Mouse (Mus musculus): Measurements from ENCODE around the gene Kcng4. TPM values are rescaled to one million over a fixed set of nuclear protein-coding genes. Genes with fewer than 3 reads are reported as not detected.

Kcng4 gene
- polyA plus RNA-seq, 1 experiment from 2014 or later: 0.13 TPM

DNA sequence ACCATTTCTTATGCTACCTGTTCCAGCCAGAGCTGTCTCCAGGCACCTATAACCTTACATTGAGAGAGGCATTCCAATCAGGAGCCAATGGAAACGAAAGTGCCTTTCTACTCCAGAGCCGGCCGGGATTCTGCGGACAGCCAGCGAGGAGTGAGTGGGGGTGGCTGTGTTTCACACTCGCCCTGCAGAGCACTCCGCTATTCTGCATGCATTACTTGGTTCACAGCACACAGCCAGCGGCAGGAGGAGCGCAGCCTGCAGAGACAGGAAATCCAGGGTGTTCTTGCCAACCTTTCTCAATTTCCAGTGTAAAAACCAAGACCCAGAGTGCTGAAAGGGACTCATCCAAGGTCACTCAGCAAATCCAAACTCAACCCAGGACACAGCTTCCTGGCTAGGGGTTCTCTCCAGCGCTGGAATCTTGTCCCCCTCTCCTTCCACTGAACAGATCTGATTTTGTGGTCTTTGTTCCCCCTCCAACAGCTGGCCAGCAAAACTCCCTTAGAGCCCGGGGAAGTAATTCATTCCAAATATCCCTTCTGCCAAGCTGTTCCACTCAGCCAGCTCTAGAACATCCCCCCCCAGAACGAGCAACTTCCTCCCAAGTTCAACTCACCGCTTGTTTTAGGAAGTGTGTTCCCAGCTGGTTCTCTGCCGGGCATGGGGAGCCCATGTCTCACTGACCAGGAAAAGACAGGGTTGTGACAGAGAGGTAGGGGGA, 704 bp downstream of the Kcng4 start:
- H3K27me3 ChIP-seq (ENCODE audit: control insufficient read depth, insufficient read depth, low read depth, low read length): peaks cover 26% of the 10 kb centered on the region
- H3K27ac ChIP-seq (ENCODE audit: low read length): no peak overlapping the region
- 0 out of 2 replicates have a peak, but pooled peaks have one; percentile 15 for ATAC-seq (ENCODE audit: low read depth)
- H3K4me2 ChIP-seq (ENCODE audit: low read depth, low read length): no peak overlapping the region
- no peak overlapping the region for H3K9ac ChIP-seq (ENCODE audit: low read length)
- WGBS: 24% methylated on average over 14 of the region's 14 CpGs
- H3K36me3 ChIP-seq (ENCODE audit: control insufficient read depth, insufficient read depth, low read length): no peaks in the 10 kb centered on the region
- peaks cover 4% of the 10 kb centered on the region for H3K4me1 ChIP-seq (replicated peaks; ENCODE audit: control insufficient read depth, insufficient read depth, low read length)
- H3K9me3 ChIP-seq (ENCODE audit: control insufficient read depth, low read length): no peaks in the 10 kb centered on the region
- H3K4me3 ChIP-seq (ENCODE audit: low read length): no peak overlapping the region

DNA sequence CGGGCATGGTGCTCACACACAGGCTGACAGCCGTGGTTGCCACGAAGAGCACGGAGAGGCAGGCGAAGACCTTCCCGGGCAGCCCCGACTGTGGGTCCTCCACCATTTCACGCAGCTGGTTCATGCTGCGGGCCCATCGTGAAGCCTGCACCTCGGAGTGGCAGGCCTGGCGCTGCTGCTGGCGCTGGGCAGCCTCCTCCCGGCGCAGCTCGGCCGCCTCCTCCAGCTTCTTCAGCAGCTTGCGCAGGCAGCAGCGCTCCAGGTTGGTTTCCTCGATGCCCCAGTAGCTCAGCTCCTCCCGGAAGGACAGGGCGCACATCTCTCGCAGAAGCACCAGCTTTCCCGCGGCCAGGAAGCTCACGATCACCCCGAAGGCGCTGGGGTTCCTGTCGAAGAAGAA, 2.6 kb downstream of the Kcng4 start:
- Histone ChIP-seq H3K9ac (ENCODE audit: low read length) (no peak overlapping the region), H3K4me1 (replicated peaks; ENCODE audit: control insufficient read depth, insufficient read depth, low read length) (peaks cover 4% of the 10 kb centered on the region), H3K27ac (ENCODE audit: low read length) (no peak overlapping the region), H3K36me3 (ENCODE audit: control insufficient read depth, insufficient read depth, low read length) (no peaks in the 10 kb centered on the region), H3K4me3 (ENCODE audit: low read length) (no peak overlapping the region), H3K4me2 (ENCODE audit: low read depth, low read length) (no peak overlapping the region), H3K27me3 (ENCODE audit: control insufficient read depth, insufficient read depth, low read depth, low read length) (peaks cover 26% of the 10 kb centered on the region), H3K9me3 (ENCODE audit: control insufficient read depth, low read length) (no peaks in the 10 kb centered on the region)
- 36% methylated on average over 29 of the region's 29 CpGs for WGBS
- ATAC-seq (ENCODE audit: low read depth): no peak

DNA sequence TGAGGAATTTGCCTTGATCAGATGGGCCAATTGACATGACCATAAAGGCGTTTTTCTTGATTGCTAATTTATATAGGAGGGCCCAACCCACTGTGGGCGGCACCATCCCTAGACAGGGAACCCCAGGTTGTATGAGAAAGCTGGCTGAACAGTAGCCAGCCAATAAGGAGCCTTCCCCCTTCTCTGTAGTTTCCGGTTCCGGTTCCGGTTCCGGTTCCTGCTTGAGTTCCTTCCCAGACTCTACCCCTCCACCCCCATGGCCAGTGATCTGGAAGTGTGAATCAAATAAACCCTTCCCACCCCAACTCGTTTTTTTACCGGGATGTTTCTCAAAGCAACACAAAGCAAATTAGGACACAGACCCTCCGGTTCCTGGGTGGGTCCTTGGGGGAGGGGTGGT, 3.2 kb downstream of the Kcng4 start:
- ATAC-seq (ENCODE audit: low read depth): no peak
- WGBS: 80% methylated on average over 9 of the region's 9 CpGs
- Histone ChIP-seq H3K4me3 (ENCODE audit: low read length) (no peak overlapping the region), H3K9me3 (ENCODE audit: control insufficient read depth, low read length) (no peaks in the 10 kb centered on the region), H3K27me3 (ENCODE audit: control insufficient read depth, insufficient read depth, low read depth, low read length) (peaks cover 26% of the 10 kb centered on the region), H3K4me2 (ENCODE audit: low read depth, low read length) (no peak overlapping the region), H3K36me3 (ENCODE audit: control insufficient read depth, insufficient read depth, low read length) (no peaks in the 10 kb centered on the region), H3K27ac (ENCODE audit: low read length) (no peak overlapping the region), H3K4me1 (replicated peaks; ENCODE audit: control insufficient read depth, insufficient read depth, low read length) (peaks cover 4% of the 10 kb centered on the region), H3K9ac (ENCODE audit: low read length) (no peak overlapping the region)

DNA sequence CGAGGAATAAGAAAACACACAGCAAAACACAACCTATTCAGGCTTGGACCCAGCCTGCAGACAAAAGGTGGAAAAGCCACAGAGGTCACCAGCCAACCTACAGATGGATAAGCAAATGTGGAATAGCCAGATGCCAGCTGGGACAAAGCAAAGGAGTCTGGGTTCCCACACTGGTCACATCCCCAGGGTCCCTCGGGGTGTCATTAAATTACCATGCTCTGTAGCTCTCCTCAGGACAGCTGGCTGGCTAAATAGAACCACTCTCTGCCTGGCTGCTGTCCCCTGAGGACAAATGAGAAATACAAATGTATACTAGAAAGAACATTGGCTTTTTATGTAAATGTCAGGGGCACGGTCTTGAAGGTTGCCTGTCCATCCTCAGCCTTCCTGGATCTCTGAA, 4.6 kb downstream of the Kcng4 start:
- Histone ChIP-seq H3K4me2 (ENCODE audit: low read depth, low read length) (no peak overlapping the region), H3K4me3 (ENCODE audit: low read length) (no peak overlapping the region), H3K27me3 (ENCODE audit: control insufficient read depth, insufficient read depth, low read depth, low read length) (peaks cover 26% of the 10 kb centered on the region), H3K36me3 (ENCODE audit: control insufficient read depth, insufficient read depth, low read length) (no peaks in the 10 kb centered on the region), H3K9me3 (ENCODE audit: control insufficient read depth, low read length) (no peaks in the 10 kb centered on the region), H3K27ac (ENCODE audit: low read length) (no peak overlapping the region), H3K9ac (ENCODE audit: low read length) (no peak overlapping the region), H3K4me1 (replicated peaks; ENCODE audit: control insufficient read depth, insufficient read depth, low read length) (peaks cover 4% of the 10 kb centered on the region)
- WGBS: 48% methylated on average over 3 of the region's 3 CpGs
- ATAC-seq (ENCODE audit: low read depth): no peak

DNA sequence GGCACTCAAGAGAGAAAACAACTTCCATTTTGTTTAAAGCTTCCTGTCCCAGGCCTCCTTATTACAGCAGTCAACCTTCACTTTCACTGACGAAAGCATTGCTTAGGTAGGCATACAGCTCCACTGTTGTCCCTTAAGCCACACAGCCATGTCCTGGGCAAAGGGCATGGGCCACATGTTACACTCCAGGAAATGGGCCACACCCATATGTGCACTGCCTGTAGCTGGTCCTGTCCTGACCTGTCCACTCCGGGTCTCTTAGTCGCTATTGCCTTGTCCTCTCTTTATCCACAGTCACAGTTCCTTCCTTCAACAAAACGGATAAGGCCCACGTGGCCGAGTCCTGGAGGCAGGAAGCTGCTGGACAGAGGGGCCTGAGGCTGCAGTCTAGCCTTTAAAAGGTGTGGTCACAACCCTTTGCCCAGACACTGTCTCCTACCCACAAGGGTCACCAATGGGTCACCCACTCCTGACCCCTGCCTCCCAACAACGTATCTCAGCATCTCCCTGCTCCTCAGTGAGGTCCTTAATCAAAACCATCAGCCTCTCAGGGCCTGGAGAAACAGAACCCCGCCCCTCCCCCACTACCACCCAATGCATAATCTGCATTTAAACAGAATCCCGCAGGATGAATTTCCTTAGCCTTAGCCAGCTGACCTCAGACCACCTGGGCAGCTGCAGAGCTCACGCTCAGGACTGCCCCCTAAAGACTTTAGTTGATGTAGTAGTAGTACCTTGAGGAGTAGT, 7.7 kb downstream of the Kcng4 start:
- Histone ChIP-seq H3K4me1 (replicated peaks; ENCODE audit: control insufficient read depth, insufficient read depth, low read length) (no peaks in the 10 kb centered on the region), H3K27ac (ENCODE audit: low read length) (no peak overlapping the region), H3K36me3 (ENCODE audit: control insufficient read depth, insufficient read depth, low read length) (no peaks in the 10 kb centered on the region), H3K9ac (ENCODE audit: low read length) (no peak overlapping the region), H3K9me3 (ENCODE audit: control insufficient read depth, low read length) (no peaks in the 10 kb centered on the region), H3K4me3 (ENCODE audit: low read length) (no peak overlapping the region), H3K27me3 (ENCODE audit: control insufficient read depth, insufficient read depth, low read depth, low read length) (peaks cover 13% of the 10 kb centered on the region), H3K4me2 (ENCODE audit: low read depth, low read length) (no peak overlapping the region)
- ATAC-seq (ENCODE audit: low read depth): peak; percentile 31; the same call in 1 of the 2 replicates
- WGBS: 33% methylated on average over 10 of the region's 10 CpGs

DNA sequence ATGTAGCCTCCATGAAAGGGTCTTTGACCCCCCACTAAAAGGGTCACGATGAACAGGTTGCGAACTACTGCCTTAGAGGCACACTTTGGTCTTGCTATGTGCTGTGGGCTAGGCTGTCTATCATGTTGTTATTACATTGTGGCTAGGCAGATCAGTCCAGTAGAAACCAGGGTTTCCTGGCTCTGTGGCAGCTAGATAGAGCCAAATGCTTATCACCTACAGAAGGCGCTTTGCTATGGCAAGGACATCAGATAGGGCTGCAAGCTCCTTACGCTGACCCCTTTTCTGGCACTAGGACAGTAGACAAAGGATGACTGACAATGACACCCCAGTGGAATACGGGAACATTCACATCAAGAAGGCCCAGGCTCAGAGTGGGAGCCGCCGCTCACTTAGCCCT, 8.3 kb downstream of the Kcng4 start:
- no peak overlapping the region for H3K4me3 ChIP-seq (ENCODE audit: low read length)
- no peaks in the 10 kb centered on the region for H3K4me1 ChIP-seq (replicated peaks; ENCODE audit: control insufficient read depth, insufficient read depth, low read length)
- no peak overlapping the region for H3K27ac ChIP-seq (ENCODE audit: low read length)
- H3K9me3 ChIP-seq (ENCODE audit: control insufficient read depth, low read length): no peaks in the 10 kb centered on the region
- peaks cover 7% of the 10 kb centered on the region; the same call in 1 of the 2 replicates for H3K27me3 ChIP-seq (ENCODE audit: control insufficient read depth, insufficient read depth, low read depth, low read length)
- no peak overlapping the region for H3K4me2 ChIP-seq (ENCODE audit: low read depth, low read length)
- H3K36me3 ChIP-seq (ENCODE audit: control insufficient read depth, insufficient read depth, low read length): no peaks in the 10 kb centered on the region
- WGBS: 88% methylated on average over 7 of the region's 7 CpGs
- H3K9ac ChIP-seq (ENCODE audit: low read length): no peak overlapping the region
- ATAC-seq (ENCODE audit: low read depth): no peak

DNA sequence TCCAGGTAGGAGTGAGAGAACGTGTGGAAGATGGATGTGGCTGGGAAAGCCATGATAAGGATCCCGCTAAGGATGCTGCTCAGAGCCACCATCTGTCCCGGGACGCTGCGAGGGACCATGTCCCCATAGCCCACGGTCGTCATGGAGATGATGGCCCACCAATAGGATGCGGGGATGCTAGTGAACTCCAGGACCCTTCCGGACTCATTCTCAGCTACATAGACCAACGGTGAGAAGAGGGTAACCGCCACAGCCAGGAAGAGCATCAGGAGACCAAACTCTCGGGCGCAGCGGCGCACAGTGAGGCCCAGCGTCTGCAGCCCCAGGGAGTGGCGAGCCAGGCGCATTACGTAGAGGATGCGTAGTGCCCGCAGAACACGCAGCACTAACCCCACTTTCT, 9.7 kb downstream of the Kcng4 start:
- no peaks in the 10 kb centered on the region for H3K36me3 ChIP-seq (ENCODE audit: control insufficient read depth, insufficient read depth, low read length)
- no peaks in the 10 kb centered on the region for H3K27me3 ChIP-seq (ENCODE audit: control insufficient read depth, insufficient read depth, low read depth, low read length)
- no peak overlapping the region for H3K27ac ChIP-seq (ENCODE audit: low read length)
- H3K9me3 ChIP-seq (ENCODE audit: control insufficient read depth, low read length): no peaks in the 10 kb centered on the region
- no peak overlapping the region for H3K9ac ChIP-seq (ENCODE audit: low read length)
- H3K4me2 ChIP-seq (ENCODE audit: low read depth, low read length): no peak overlapping the region
- no peak overlapping the region for H3K4me3 ChIP-seq (ENCODE audit: low read length)
- no peak for ATAC-seq (ENCODE audit: low read depth)
- H3K4me1 ChIP-seq (replicated peaks; ENCODE audit: control insufficient read depth, insufficient read depth, low read length): no peaks in the 10 kb centered on the region
- 73% methylated on average over 22 of the region's 22 CpGs for WGBS

DNA sequence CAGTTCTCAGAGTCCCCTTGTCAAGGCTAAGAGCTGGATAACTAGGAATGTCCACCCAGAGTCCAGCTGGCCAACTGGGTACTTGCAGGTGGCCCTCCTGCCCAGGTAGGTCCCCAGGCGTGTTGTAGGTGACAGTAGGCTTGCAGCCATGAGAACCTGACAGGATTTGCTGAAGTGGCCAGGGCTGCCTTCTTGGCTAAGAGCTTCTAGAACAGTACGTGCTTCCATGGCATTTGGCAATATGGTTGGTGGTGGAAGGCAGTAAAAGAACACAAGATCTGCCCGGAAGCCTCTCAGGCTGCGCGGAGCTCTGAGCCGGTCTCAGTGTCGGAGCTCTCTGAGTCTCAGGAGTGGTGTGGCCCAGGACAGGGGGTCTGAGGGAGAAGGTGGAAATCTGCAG, 10.6 kb downstream of the Kcng4 start:
- Histone ChIP-seq H3K9me3 (ENCODE audit: control insufficient read depth, low read length) (no peaks in the 10 kb centered on the region), H3K27me3 (ENCODE audit: control insufficient read depth, insufficient read depth, low read depth, low read length) (no peaks in the 10 kb centered on the region), H3K4me3 (ENCODE audit: low read length) (no peak overlapping the region), H3K4me1 (replicated peaks; ENCODE audit: control insufficient read depth, insufficient read depth, low read length) (no peaks in the 10 kb centered on the region), H3K4me2 (ENCODE audit: low read depth, low read length) (no peak overlapping the region), H3K9ac (ENCODE audit: low read length) (no peak overlapping the region), H3K36me3 (ENCODE audit: control insufficient read depth, insufficient read depth, low read length) (no peaks in the 10 kb centered on the region), H3K27ac (ENCODE audit: low read length) (no peak overlapping the region)
- WGBS: 85% methylated on average over 7 of the region's 7 CpGs
- no peak for ATAC-seq (ENCODE audit: low read depth)

DNA sequence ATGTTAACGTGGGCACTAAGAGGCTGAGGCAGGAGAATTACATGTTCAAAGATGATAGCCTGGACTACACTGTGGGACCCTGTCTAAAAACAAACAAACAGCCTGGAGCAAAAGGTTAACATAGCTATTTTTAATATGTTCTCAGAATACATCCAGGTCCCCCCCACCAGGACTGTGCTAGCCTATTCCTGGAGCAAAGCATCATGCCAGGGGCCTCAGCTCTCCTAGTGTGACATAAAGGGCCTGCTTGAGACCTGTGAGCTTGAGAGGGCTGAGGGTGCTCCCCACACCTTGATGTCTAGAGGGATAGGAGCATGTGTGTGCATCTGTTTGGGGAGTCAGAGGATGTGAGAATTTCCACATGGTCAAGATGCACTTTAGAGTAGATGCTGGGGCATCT, 11.7 kb downstream of the Kcng4 start:
- H3K36me3 ChIP-seq (ENCODE audit: control insufficient read depth, insufficient read depth, low read length): no peaks in the 10 kb centered on the region
- no peak overlapping the region for H3K4me3 ChIP-seq (ENCODE audit: low read length)
- H3K4me2 ChIP-seq (ENCODE audit: low read depth, low read length): no peak overlapping the region
- 81% methylated on average over 1 of the region's 1 CpGs for WGBS
- H3K27me3 ChIP-seq (ENCODE audit: control insufficient read depth, insufficient read depth, low read depth, low read length): no peaks in the 10 kb centered on the region
- H3K9ac ChIP-seq (ENCODE audit: low read length): no peak overlapping the region
- no peak for ATAC-seq (ENCODE audit: low read depth)
- H3K27ac ChIP-seq (ENCODE audit: low read length): no peak overlapping the region
- H3K9me3 ChIP-seq (ENCODE audit: control insufficient read depth, low read length): no peaks in the 10 kb centered on the region
- H3K4me1 ChIP-seq (replicated peaks; ENCODE audit: control insufficient read depth, insufficient read depth, low read length): no peaks in the 10 kb centered on the region
